Mouse (Mus musculus): ENCODE results near the gene AC134908.4. TPM values are rescaled to one million over a fixed set of nuclear protein-coding genes. Genes with fewer than 3 reads are reported as not detected.

Gene AC134908.4
- total RNA-seq, 2 experiments from 2014 or later = 0.47 to 1.8 TPM

Small RNAs within 50 kb of the gene (microRNA-seq; reads per million reads assigned to microRNA genes)
- gene Gm25083 (0 reads per million in 2 experiments), gene Mir3082 (2.0 to 2.7 reads per million in 2 experiments), gene Mir6966 (1.7 to 1.8 reads per million in 2 experiments)

Other genes starting within 250 kb of the AC134908.4 start
- gene Sox8, start 225.0 kb downstream of the AC134908.4 start, total RNA-seq (2021) = 10 to 100 TPM; 55.6 to 60.1 TPM
- 10 to 100 TPM; 24.9 to 25.6 TPM for gene Lmf1, start 216.6 kb downstream of the AC134908.4 start, total RNA-seq (2021)
- gene Gng13, start 78.5 kb downstream of the AC134908.4 start, total RNA-seq (2021) = 100 to 1,000 TPM; 130 to 131 TPM
- 1 to 10 TPM; 1.5 to 1.8 TPM for gene Chtf18, start 68.2 kb downstream of the AC134908.4 start, total RNA-seq (2021)
- 10 to 100 TPM; 63.5 to 64.1 TPM for gene Rpusd1, start 68.0 kb downstream of the AC134908.4 start, total RNA-seq (2021)
- under 1 TPM in 1 of 2 experiments, not detected in 1; 0.13 TPM for gene Mslnl, start 59.6 kb downstream of the AC134908.4 start, total RNA-seq (2021)
- 1 to 10 TPM in 1 of 2 experiments, under 1 TPM in 1; 0.46 to 1.2 TPM for gene Msln, start 41.3 kb downstream of the AC134908.4 start, total RNA-seq (2021)
- 10 to 100 TPM; 30.6 to 38.5 TPM for gene Narfl, start 21.9 kb downstream of the AC134908.4 start, total RNA-seq (2021)
- 100 to 1,000 TPM; 103 to 109 TPM for gene Haghl, start 10.0 kb downstream of the AC134908.4 start, total RNA-seq (2021)
- gene Ccdc78, start 9.1 kb downstream of the AC134908.4 start, total RNA-seq (2021) = under 1 TPM; 0.36 to 0.40 TPM
- 10 to 100 TPM; 88.8 to 99.3 TPM for gene Fam173a, start 2.8 kb downstream of the AC134908.4 start, total RNA-seq (2021)
- 10 to 100 TPM; 81.1 to 83.3 TPM for gene Metrn, start 1.5 kb upstream of the AC134908.4 start, total RNA-seq (2021)
- gene Fbxl16, start 13.4 kb upstream of the AC134908.4 start, total RNA-seq (2021) = 100 to 1,000 TPM; 664 to 720 TPM
- 10 to 100 TPM; 22.6 to 26.4 TPM for gene Wdr24, start 28.0 kb upstream of the AC134908.4 start, total RNA-seq (2021)
- 10 to 100 TPM; 52.7 to 55.5 TPM for gene Jmjd8, start 33.2 kb upstream of the AC134908.4 start, total RNA-seq (2021)
- gene Stub1, start 37.7 kb upstream of the AC134908.4 start, total RNA-seq (2021) = 100 to 1,000 TPM; 158 to 165 TPM
- gene Rhbdl1, start 41.6 kb upstream of the AC134908.4 start, total RNA-seq (2021) = 10 to 100 TPM; 42.1 to 43.4 TPM
- gene Gm20683, start 46.1 kb upstream of the AC134908.4 start, total RNA-seq (2021) = 10 to 100 TPM; 21.9 to 22.1 TPM
- 100 to 1,000 TPM in 1 of 2 experiments, 10 to 100 TPM in 1; 98.3 to 109 TPM for gene Rhot2, start 49.2 kb upstream of the AC134908.4 start, total RNA-seq (2021)
- 10 to 100 TPM; 20.1 to 21.7 TPM for gene Wdr90, start 65.8 kb upstream of the AC134908.4 start, total RNA-seq (2021)
- gene Mcrip2, start 73.1 kb upstream of the AC134908.4 start, total RNA-seq (2021) = 10 to 100 TPM; 23.3 to 23.7 TPM
- gene Mettl26, start 79.4 kb upstream of the AC134908.4 start, total RNA-seq (2021) = 10 to 100 TPM; 36.3 TPM
- 1 to 10 TPM; 1.7 to 2.2 TPM for gene Wfikkn1, start 85.2 kb upstream of the AC134908.4 start, total RNA-seq (2021)
- 10 to 100 TPM; 49.4 to 54.7 TPM for gene Rab40c, start 124.1 kb upstream of the AC134908.4 start, total RNA-seq (2021)
- gene Pigq, start 149.3 kb upstream of the AC134908.4 start, total RNA-seq (2021) = 100 to 1,000 TPM; 108 to 113 TPM
- gene Nhlrc4, start 149.3 kb upstream of the AC134908.4 start, total RNA-seq (2021) = under 1 TPM; 0.32 to 0.36 TPM
- under 1 TPM; 0.99 TPM for gene A930017K11Rik, start 156.9 kb upstream of the AC134908.4 start, total RNA-seq (2021)
- 10 to 100 TPM; 50.6 to 54.1 TPM for gene Capn15, start 190.1 kb upstream of the AC134908.4 start, total RNA-seq (2021)

All from layer of hippocampus, adult 18-20 months (tissue).